Mouse (Mus musculus): ENCODE measurements around the gene Pogk. TPM values are rescaled to one million over a fixed set of nuclear protein-coding genes. Genes with fewer than 3 reads are reported as not detected.
A peak's percentile ranks its signal among the peaks of the same experiment; 100 is the strongest.

Gene Pogk
- polyA plus RNA-seq, 1 experiment from 2014 or later, result 11.9 TPM

- H3K36me3 ChIP-seq, result no peaks in the 10 kb centered on the region
- no peaks in the 10 kb centered on the region for H3K9me3 ChIP-seq
- no peaks in the 10 kb centered on the region for H3K27me3 ChIP-seq (ENCODE audit: insufficient read depth, poor library complexity, severe bottlenecking)
- H3K27ac ChIP-seq, result no peak overlapping the region
- no peak overlapping the region for H3K4me3 ChIP-seq
- DNase-seq (ENCODE audit: low spot score), result no peak
- H3K4me1 ChIP-seq, result no peaks in the 10 kb centered on the region
Measured at GRCm38 (mm10) chr1:166363122-166363521, 46.5 kb downstream of the Pogk start.

- Histone ChIP-seq H3K36me3 (no peaks in the 10 kb centered on the region), H3K27me3 (ENCODE audit: insufficient read depth, poor library complexity, severe bottlenecking) (no peaks in the 10 kb centered on the region), H3K9me3 (no peaks in the 10 kb centered on the region), H3K4me1 (no peaks in the 10 kb centered on the region), H3K27ac (no peak overlapping the region), H3K4me3 (no peak overlapping the region)
- no peak for DNase-seq (ENCODE audit: low spot score)
- WGBS, result 74% methylated on average over 3 of the region's 3 CpGs
Measured at GRCm38 (mm10) chr1:166362659-166363058, 47.0 kb downstream of the Pogk start.

GRCm38 (mm10) chr1:166361842-166362241 lies 47.8 kb downstream of the Pogk start:
- Histone ChIP-seq H3K4me1 (no peaks in the 10 kb centered on the region), H3K4me3 (no peak overlapping the region), H3K27me3 (ENCODE audit: insufficient read depth, poor library complexity, severe bottlenecking) (no peaks in the 10 kb centered on the region), H3K9me3 (no peaks in the 10 kb centered on the region), H3K27ac (no peak overlapping the region), H3K36me3 (no peaks in the 10 kb centered on the region)
- DNase-seq (ENCODE audit: low spot score), result no peak
- 68% methylated on average over 3 of the region's 3 CpGs for WGBS

- Histone ChIP-seq H3K4me1 (no peaks in the 10 kb centered on the region), H3K4me3 (no peak overlapping the region), H3K27ac (no peak overlapping the region), H3K27me3 (ENCODE audit: insufficient read depth, poor library complexity, severe bottlenecking) (no peaks in the 10 kb centered on the region), H3K36me3 (no peaks in the 10 kb centered on the region), H3K9me3 (no peaks in the 10 kb centered on the region)
- DNase-seq (ENCODE audit: low spot score), result no peak
- 84% methylated on average over 5 of the region's 5 CpGs for WGBS
Measured at GRCm38 (mm10) chr1:166360896-166361295, 48.8 kb downstream of the Pogk start.

DNA sequence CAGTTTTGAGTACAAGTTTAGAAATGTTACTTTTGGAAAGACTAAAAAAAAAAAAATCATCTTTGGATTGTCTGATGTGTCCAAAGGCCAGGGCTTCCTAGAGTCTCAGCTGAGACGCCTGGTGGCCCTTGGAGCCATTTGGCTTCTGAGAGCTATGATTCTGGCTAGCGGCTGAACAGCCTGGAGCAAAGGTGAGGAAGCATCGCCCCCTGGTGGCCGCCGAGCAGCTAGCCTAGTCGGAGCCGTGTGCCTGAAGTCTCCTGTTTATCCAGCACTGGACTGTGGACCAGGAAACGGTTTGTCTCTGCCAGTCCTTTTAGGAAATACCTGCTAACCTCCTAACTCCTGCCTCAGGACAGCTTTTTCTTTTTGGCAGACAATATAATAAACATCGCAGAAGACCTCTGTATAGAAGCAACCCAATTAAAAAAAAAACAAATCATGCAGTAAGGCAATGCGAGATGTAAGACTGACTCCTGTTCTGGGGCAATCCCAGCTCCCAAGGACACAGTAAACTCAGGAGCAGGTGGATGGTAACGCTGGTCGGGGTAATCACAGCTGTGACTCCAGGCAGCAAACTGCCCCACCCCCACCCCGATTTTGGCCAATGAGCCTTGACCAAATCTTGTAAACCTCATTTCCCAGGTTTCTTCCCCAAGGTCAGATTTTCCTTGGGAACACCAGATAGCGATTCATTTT lies 49.4 kb downstream of the Pogk start:
- DNase-seq (ENCODE audit: low spot score), result peak; percentile 87
- no peaks in the 10 kb centered on the region for H3K9me3 ChIP-seq
- no peaks in the 10 kb centered on the region for H3K36me3 ChIP-seq
- H3K4me3 ChIP-seq, result no peak overlapping the region
- no peak overlapping the region for H3K27ac ChIP-seq
- 28% methylated on average over 14 of the region's 14 CpGs for WGBS
- H3K27me3 ChIP-seq (ENCODE audit: insufficient read depth, poor library complexity, severe bottlenecking), result no peaks in the 10 kb centered on the region
- H3K4me1 ChIP-seq, result no peaks in the 10 kb centered on the region

DNA sequence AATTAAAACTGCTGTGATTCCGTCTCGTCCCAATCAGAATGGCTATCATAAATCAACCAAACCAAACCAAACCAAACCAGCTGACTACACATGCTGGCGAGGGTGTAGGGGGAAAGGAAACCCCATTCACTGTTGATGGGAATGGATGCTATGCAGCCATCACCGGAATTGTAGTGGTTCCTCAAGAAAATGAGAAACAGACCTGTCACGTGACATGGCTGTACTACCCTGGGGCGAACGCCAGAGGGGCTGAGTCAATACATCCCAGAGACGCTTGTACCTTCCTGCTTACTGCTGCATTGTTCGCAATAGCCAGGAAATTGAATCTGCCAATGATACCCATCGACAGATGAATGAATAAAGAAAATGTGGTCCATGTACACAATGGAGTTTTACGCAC lies 59.9 kb downstream of the Pogk start:
- Histone ChIP-seq H3K27me3 (ENCODE audit: insufficient read depth, poor library complexity, severe bottlenecking) (no peaks in the 10 kb centered on the region), H3K4me1 (no peaks in the 10 kb centered on the region), H3K4me3 (no peak overlapping the region), H3K27ac (no peak overlapping the region), H3K36me3 (no peaks in the 10 kb centered on the region), H3K9me3 (no peaks in the 10 kb centered on the region)
- WGBS, result 82% methylated on average over 11 of the region's 11 CpGs
- no peak for DNase-seq (ENCODE audit: low spot score)

DNA sequence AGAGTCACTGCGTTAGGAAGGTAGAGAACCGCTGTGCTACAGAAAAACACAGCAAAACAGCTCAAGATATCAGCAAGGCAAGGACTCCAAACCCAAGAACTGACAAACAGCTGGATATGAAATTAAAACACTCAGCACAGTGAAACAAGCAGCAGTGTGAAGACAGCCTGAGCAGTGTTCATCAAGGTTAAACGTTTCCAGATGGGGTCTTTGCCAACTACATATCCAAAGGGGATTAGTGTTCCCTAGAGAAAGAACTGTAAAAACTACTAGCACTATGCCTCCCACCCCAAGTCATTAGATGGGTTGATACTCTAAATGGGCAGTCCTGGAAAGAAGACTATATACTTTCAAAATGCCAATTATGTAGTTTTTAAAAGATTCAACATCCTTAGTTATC lies 60.3 kb downstream of the Pogk start:
- H3K27ac ChIP-seq, result no peak overlapping the region
- H3K9me3 ChIP-seq, result no peaks in the 10 kb centered on the region
- H3K27me3 ChIP-seq (ENCODE audit: insufficient read depth, poor library complexity, severe bottlenecking), result no peaks in the 10 kb centered on the region
- H3K36me3 ChIP-seq, result no peaks in the 10 kb centered on the region
- WGBS, result 73% methylated on average over 3 of the region's 3 CpGs
- DNase-seq (ENCODE audit: low spot score), result no peak
- H3K4me1 ChIP-seq, result no peaks in the 10 kb centered on the region
- H3K4me3 ChIP-seq, result no peak overlapping the region

- no peaks in the 10 kb centered on the region for H3K36me3 ChIP-seq
- no peak overlapping the region for H3K4me3 ChIP-seq
- H3K9me3 ChIP-seq, result no peaks in the 10 kb centered on the region
- 80% methylated on average over 3 of the region's 3 CpGs for WGBS
- no peak overlapping the region for H3K27ac ChIP-seq
- no peak for DNase-seq (ENCODE audit: low spot score)
- no peaks in the 10 kb centered on the region for H3K27me3 ChIP-seq (ENCODE audit: insufficient read depth, poor library complexity, severe bottlenecking)
- H3K4me1 ChIP-seq, result no peaks in the 10 kb centered on the region
Measured at GRCm38 (mm10) chr1:166346906-166347305, 62.8 kb downstream of the Pogk start.

- Histone ChIP-seq H3K27me3 (ENCODE audit: insufficient read depth, poor library complexity, severe bottlenecking) (no peaks in the 10 kb centered on the region), H3K9me3 (no peaks in the 10 kb centered on the region), H3K4me1 (no peaks in the 10 kb centered on the region), H3K27ac (no peak overlapping the region), H3K36me3 (no peaks in the 10 kb centered on the region), H3K4me3 (no peak overlapping the region)
- 86% methylated on average over 6 of the region's 6 CpGs for WGBS
- DNase-seq (ENCODE audit: low spot score), result no peak
Measured at GRCm38 (mm10) chr1:166345602-166346001, 64.1 kb downstream of the Pogk start.

DNA sequence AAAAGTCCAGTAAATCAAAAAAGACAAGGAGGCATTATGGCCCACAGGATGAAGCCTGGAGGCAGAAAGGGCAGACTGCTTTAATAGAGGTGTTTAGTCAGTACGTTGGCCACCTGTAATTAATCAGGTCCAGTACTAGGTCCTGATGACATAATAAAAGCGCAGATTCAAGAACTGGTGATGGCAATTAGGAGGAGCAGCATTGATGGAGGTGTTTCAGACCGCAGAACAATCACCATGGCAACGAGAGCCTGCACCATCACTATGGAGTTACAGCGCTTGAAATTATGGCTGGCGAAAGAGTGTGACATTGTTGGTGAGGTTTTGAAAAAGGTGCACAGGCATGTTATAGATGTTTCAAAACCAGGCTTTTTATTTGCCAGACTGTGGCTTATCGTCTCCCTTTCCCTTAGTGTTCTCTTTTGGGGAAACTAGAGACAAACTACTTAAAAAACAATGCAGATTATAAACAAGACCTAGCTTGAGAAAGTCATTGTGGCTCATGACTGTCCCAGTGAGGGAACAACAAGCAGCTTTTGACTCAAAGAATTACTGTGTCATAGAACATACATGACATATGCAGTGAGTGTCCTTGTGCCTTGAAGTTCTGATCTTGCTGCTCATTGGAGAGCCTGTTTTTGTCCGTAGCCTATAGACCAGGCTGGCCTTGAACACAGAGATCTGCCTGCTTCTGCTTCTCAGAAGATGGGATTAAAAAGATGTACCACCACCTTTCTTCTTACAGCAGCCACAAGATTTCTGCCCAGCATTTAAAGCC lies 65.2 kb downstream of the Pogk start:
- Histone ChIP-seq H3K4me3 (no peak overlapping the region), H3K4me1 (no peaks in the 10 kb centered on the region), H3K27me3 (ENCODE audit: insufficient read depth, poor library complexity, severe bottlenecking) (no peaks in the 10 kb centered on the region), H3K9me3 (no peaks in the 10 kb centered on the region), H3K36me3 (no peaks in the 10 kb centered on the region), H3K27ac (no peak overlapping the region)
- no peak for DNase-seq (ENCODE audit: low spot score)
- WGBS, result 76% methylated on average over 8 of the region's 8 CpGs

- Histone ChIP-seq H3K27ac (no peak overlapping the region), H3K9me3 (no peaks in the 10 kb centered on the region), H3K27me3 (ENCODE audit: insufficient read depth, poor library complexity, severe bottlenecking) (no peaks in the 10 kb centered on the region), H3K4me3 (no peak overlapping the region), H3K4me1 (no peaks in the 10 kb centered on the region), H3K36me3 (no peaks in the 10 kb centered on the region)
- WGBS, result 86% methylated on average over 5 of the region's 5 CpGs
- no peak for DNase-seq (ENCODE audit: low spot score)
Measured at GRCm38 (mm10) chr1:166343586-166343985, 66.1 kb downstream of the Pogk start.

DNA sequence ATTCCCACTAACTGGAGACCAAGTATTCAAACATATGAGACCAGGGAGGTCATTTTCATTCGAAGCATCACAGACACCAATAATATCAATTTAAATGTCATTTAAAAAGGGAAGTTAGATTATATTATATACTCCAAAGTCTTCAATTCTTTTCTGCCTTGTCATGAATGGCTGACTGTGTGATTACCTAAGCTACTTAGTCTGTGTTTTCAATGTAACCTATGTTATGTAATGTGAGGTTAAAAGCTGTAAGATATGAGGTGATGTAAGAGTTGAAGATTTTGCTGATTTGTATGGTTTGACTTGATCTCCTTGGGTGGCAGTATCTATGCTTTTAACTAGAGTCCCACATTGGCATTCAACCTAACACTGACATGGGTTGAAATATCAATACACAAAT lies 67.1 kb downstream of the Pogk start:
- no peaks in the 10 kb centered on the region for H3K36me3 ChIP-seq
- H3K27ac ChIP-seq, result no peak overlapping the region
- 81% methylated on average over 1 of the region's 1 CpGs for WGBS
- DNase-seq (ENCODE audit: low spot score), result no peak
- H3K4me3 ChIP-seq, result no peak overlapping the region
- H3K9me3 ChIP-seq, result no peaks in the 10 kb centered on the region
- no peaks in the 10 kb centered on the region for H3K27me3 ChIP-seq (ENCODE audit: insufficient read depth, poor library complexity, severe bottlenecking)
- no peaks in the 10 kb centered on the region for H3K4me1 ChIP-seq

GRCm38 (mm10) chr1:166342060-166342459 lies 67.6 kb downstream of the Pogk start:
- Histone ChIP-seq H3K9me3 (no peaks in the 10 kb centered on the region), H3K4me1 (no peaks in the 10 kb centered on the region), H3K27me3 (ENCODE audit: insufficient read depth, poor library complexity, severe bottlenecking) (no peaks in the 10 kb centered on the region), H3K4me3 (no peak overlapping the region), H3K36me3 (no peaks in the 10 kb centered on the region), H3K27ac (no peak overlapping the region)
- WGBS, result 64% methylated on average over 2 of the region's 2 CpGs
- peak; percentile 10 for DNase-seq (ENCODE audit: low spot score)

Data from heart, embryonic 10.5 days (tissue).